Mouse (Mus musculus): ENCODE results near the gene AU040320.

The AU040320 gene

DNA sequence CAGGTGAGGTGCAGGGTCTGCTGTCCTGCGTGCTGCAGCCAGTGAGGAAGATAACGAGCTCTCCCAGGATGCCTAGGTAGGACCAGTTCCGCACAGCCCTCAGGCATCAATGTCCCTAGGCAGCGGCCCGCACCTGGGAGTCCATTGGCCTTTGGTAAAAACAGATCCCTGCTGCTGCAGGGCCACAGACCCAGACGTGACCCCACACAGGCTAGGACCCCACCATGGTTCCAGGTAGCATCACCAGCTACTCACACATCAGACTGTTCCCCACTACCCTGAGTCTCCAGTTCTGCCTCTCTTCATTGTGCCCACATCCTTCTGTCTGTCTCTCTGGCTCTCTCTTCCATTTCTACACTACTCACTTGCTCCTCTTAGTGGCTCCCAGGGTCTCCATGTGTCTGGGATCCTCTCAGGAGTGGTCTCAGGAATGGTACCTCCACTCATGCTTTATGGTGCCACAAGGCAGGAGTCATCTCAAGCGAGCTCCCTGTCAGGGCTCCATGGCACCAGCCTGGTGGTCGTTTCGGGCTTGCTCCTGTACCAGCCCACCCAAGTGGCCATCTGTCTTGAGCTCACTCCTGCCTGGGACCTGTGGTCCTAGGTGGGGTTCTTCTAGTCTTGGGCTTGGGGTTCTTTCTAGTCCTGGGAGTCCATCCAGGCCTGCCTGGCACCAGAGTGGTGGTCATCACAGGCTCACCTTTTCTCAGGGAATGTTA is 107.1 kb downstream of the AU040320 start:
- no peak for DNase-seq (ENCODE audit: low read depth, low spot score)

DNA sequence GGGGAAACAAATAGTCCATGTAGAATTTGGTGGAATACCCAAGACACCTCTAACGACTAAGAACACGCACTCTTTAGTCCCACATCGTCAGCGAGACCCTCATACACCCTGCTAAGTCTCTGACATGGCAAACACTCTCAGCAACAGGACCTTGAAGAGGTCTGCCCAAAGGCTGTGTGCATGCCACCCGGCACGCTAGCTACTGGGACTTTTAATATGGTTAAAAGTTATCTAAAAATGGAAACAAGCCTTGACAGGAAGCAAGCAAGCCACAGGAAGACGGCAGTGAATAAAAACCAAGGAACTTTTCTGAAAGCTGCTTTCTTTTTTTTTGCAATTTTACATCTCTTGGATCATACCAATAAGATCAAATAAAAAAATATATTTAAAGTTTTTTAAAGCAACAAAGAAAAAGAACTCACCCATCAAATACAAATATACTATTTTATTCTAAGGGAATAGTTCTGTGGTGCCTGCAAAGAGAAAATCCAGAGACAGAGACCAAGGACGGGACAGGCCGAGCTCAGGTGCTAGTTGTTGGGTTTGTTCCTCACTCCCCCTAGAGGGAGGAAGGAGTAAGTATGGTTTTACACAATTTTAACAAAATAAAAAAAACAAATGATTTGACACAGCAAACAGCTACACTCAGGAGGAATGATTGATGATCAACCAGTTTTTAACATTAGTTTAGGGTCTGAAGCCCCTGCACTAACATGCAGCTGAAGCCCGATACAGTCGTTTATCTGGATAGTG is 108.3 kb downstream of the AU040320 start:
- no peak for DNase-seq (ENCODE audit: low read depth, low spot score)

DNA sequence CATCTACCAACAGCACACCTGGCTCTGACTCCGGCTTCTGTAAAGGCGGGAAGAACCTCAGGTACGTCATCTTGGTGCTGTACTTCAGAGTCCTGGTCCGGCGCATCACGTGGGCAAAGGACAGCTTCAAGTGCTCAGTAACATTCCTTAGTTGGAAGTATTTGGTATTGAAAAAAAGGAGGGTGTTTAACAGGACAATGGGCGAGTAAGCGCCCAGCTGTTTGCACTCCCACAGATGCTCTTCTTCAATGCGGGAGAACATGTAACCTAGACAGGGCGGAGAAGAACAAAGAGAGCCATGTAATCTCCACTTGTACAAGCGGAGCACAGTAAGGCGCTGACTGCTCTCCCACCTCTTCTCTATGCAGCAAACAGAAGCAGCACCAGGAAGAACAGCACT is 115.4 kb downstream of the AU040320 start:
- no peak for DNase-seq (ENCODE audit: low read depth, low spot score)

DNA sequence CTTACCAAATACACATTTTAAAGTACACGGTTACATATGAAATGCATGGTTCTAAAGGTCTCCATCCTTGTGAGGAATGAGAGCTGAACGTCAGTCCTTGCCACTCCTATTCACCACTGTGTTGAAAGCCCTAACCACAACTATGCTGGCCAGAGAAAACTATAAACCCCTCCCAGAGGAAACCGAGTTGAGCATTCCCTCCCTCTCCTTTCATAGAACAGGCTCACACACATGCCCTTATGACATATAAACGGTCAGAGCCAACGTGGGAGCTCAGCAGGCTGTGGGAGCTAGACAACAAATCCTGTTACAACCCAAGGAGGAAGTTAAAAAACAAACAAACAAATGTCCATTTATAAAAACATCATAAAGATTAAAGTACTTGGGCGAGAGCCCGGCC is 119.4 kb downstream of the AU040320 start:
- DNase-seq (ENCODE audit: low read depth, low spot score) = no peak

- no peak for DNase-seq (ENCODE audit: low read depth, low spot score)
Measured at GRCm38 (mm10) chr4:126879560-126880275, 126.4 kb downstream of the AU040320 start.

DNA sequence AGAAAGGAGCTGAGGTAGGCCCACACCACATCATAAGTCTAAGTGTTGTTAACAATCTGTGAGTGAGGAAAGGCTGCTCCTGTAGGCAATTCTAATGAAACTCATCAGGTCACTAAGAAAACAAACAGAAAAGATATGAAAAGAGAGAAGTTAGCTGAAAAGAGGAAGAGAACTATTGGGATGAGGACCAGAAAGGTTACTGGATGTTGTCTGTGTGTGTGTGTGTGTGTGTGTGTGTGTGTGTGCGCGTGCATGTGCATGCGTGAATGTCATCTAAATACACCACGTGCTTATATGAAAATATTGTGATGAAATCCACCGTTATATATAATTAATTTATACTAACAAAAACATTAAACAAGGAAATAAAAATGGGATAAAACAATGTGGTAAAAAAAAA is 130.3 kb downstream of the AU040320 start:
- no peak for DNase-seq (ENCODE audit: low read depth, low spot score)

DNA sequence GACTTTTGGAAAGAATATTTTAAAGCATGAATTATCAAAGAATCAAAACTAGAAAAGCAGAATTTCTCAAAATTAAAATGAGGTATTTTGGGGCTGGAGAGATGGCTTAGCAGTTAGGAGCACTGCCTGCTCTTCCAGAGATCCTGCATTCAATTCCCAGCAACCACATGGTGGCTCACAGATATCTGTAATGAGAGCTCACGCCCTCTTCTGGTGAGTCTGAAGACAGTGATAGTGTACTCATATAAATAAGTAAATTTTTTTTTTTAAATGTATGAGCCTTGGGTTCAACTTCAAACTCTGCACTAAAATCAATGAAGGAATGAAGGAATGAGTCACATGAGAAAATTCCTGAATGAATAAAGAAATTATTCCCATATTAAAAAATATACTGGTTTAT is 132.6 kb downstream of the AU040320 start:
- DNase-seq (ENCODE audit: low read depth, low spot score) = no peak

DNA sequence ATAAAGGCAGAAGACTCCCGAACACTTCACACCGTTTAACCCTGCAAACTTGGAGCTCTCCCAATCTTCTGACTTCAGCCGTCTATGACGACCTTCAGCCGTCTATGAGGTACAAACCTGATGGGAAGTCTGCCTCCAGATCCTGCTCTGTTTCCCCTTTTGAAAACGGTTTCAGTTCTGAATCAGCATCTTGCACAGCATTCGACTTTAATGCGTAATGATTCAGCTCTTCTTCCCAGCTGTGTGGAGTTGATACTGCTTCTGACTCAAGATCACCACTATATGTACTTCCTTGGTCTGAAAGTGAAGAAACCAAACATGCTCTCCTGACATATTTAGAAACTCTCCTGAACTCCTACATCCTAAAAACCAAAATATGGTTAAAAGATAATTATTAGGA is 136.5 kb downstream of the AU040320 start:
- no peak for DNase-seq (ENCODE audit: low read depth, low spot score)

Measured in retina, postnatal 7 days (tissue).